Mouse (Mus musculus) left cerebral cortex, adult 2 months (tissue): ENCODE data around the gene Ager. TPM values are rescaled to one million over a fixed set of nuclear protein-coding genes. Genes with fewer than 3 reads are reported as not detected.

Experiments used
- DNase-seq, 2 experiments: peaks; one replicate each; pipeline ENCODE4 v3.0.0; 2021 to 2022; ENCODE audit warnings: low spot score in 2 of 2, mixed read lengths in 1 of 2; ENCODE audit errors: extremely low spot score in 1 of 2
- H3K27ac ChIP-seq: fragments of 200-600 bp; 2 replicates; pipeline ENCODE4 v1.8.1; 2022
- H3K4me3 ChIP-seq: fragments of 200-600 bp; 2 replicates; pipeline ENCODE4 v1.8.1; 2022
- CTCF ChIP-seq: fragments of 200-600 bp; IDR thresholded peaks from 2 replicates; pipeline ENCODE4 v1.8.1; 2022; ENCODE audit warnings: antibody characterized with exemption, mild to moderate bottlenecking, moderate library complexity
- intact Hi-C: fragments of 180-260 bp; cut with DNase I; formaldehyde crosslinking; loops from one replicate; pipeline ENCODE4 v1.15.1; 2025
- total RNA-seq, 2 experiments: library from RNA; stranded (reverse); gene quantifications; 2 replicates each; pipeline ENCODE4 v1.2.3; 2021

Ager gene
- total RNA-seq, 2 experiments from 2014 or later: 0.47 to 1.2 TPM

- peak overlapping the region; percentile 70 for H3K4me3 ChIP-seq
- H3K27ac ChIP-seq: peak overlapping the region; percentile 98
- intact Hi-C loops: loop anchor here (1.0 to 5.0 kb wide), 2 partner anchors 9 to 561 kb away; partner anchors contain the start of genes Rxrb and Slc39a7
- peak in 1 of 2 experiments; percentile 36 for DNase-seq
- TF ChIP-seq CTCF: no peak
These were observed 4.8 kb upstream of the Ager start for GRCm38 (mm10) chr17:34592581-34593549.

DNA sequence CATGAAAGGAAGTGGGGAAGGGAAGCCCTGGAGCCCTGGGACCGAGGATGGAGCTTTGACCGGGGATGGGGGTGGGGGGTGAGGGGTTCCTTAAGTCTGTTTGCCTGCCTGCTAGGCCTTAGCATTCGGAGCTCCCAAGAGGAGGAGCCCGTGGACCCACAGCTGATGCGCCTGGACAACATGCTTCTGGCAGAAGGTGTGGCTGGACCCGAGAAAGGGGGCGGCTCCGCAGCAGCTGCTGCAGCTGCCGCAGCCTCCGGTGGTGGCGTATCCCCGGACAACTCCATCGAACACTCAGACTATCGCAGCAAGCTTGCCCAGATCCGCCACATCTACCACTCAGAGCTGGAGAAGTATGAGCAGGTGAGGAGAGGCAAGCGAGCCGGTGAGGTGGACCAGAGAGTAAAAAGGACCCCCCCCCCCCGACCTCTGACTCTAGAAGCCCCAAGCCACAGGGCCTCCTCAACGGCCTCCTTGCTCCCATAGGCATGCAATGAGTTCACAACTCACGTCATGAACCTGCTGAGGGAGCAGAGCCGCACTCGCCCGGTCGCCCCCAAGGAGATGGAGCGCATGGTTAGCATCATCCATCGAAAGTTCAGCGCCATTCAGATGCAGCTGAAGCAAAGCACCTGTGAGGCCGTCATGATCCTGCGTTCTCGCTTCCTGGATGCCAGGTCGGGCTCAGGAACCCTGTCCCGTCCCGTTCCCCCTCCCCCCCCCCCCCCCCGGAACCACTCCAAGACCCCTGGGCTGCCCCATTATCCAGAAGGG is 3.7 kb upstream of the Ager start:
- H3K27ac ChIP-seq: no peak overlapping the region; the same call in 1 of the 2 replicates

GRCm38 (mm10) chr17:34596098-34596497 is 1.6 kb upstream of the Ager start:
- intact Hi-C loops: no loop called here
- no peak overlapping the region for H3K27ac ChIP-seq
- no peak for DNase-seq
- no peak for TF ChIP-seq CTCF
- H3K4me3 ChIP-seq: no peak overlapping the region

More for the DNA sequence above, 3.7 kb upstream of the Ager start:
- intact Hi-C loops: loop anchor here (1.0 to 5.0 kb wide), 2 partner anchors 8 to 562 kb away; partner anchors contain the start of genes Rxrb and Slc39a7
- TF ChIP-seq CTCF: no peak; the same call in 1 of the 2 replicates
- H3K4me3 ChIP-seq: peak overlapping the region; percentile 70
- DNase-seq: peak in 1 of 2 experiments; percentile 26

DNA sequence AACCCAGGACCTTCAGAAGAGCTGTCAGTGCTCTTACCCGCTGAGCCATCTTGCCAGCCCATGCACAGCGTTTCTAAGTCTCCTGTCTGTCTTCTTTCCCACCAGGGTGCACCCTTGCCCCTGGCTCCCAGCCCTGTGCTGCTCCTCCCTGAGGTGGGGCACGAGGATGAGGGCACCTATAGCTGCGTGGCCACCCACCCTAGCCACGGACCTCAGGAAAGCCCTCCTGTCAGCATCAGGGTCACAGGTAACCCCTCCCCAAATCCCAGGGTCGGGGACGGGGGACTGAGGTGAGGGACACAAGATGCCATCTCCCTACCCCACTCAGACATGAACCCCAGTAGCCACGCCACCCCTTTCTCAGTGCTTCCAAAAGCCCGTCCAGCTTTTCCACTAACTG is 2.2 kb downstream of the Ager start:
- no peak overlapping the region for H3K27ac ChIP-seq
- DNase-seq: no peak
- no peak overlapping the region for H3K4me3 ChIP-seq
- no peak for TF ChIP-seq CTCF
- intact Hi-C loops: no loop called here

DNA sequence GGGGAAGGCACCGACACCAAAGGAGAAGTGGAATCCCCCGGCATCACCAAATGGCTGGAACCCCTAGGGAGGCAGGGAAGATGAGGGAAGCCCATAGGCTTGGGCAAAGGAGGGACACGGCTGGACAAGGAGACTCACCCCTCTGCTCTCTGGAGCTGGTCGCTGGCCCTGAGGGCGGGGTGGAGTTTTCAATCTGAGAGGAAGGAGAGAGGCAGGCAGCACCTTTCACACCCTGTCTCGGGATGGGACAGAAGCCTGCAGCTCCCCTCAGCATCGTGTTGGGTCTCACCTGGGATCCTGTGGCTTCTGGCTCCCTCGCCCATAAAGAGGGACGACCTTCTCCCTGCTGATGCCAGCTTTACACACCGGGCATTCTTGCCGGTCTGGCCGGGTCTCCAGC is 4.1 kb downstream of the Ager start:
- intact Hi-C loops: loop anchor here (1.0 kb wide), 1 partner anchor 8 kb away; no protein-coding TSS in a partner anchor
- no peak overlapping the region for H3K27ac ChIP-seq
- TF ChIP-seq CTCF: no peak
- no peak for DNase-seq
- H3K4me3 ChIP-seq: no peak overlapping the region

GRCm38 (mm10) chr17:34603375-34604060 is 5.9 kb downstream of the Ager start, which contains the start of gene Rnf5:
Gene Rnf5 (minus strand): TSS chr17:34603690.
- intact Hi-C loops: no loop called here
- Histone ChIP-seq H3K4me3 (peak within 1 kb of the TSS; percentile 68), H3K27ac (peak within 1 kb of the TSS; percentile 99)
- DNase-seq: peak; percentile 98 to 99
- TF ChIP-seq CTCF: no peak

DNA sequence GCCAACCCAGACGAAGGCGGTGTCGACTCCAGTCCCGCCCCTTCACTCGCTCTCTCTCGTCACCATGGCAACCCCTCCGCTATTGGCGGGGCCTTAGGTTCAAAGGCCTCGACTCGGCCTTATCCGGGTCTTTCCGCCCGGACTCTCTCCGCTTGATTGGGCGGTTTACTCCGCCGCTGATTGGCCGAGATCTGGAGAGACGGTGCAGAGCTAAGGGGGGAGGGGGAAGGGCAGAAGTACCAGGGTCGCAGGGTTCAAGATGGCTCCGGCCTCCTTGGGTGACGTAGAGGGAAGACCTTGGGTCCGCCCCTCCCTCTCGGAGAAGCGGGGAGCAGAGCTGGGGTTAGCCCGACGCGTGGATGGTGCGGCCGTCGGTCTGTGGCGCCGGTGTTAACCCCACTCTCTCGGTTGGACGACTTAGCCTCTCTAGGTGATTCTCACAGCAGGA is 6.4 kb downstream of the Ager start, which contains the start of gene Agpat1:
Gene Agpat1, plus strand, starts transcription at position 202 of the 448 bp plus-strand sequence.
- Histone ChIP-seq H3K27ac (peak within 1 kb of the TSS; percentile 99), H3K4me3 (peak within 1 kb of the TSS; percentile 68)
- peak; percentile 94 to 97 for DNase-seq
- intact Hi-C loops: no loop called here
- TF ChIP-seq CTCF: no peak

DNA sequence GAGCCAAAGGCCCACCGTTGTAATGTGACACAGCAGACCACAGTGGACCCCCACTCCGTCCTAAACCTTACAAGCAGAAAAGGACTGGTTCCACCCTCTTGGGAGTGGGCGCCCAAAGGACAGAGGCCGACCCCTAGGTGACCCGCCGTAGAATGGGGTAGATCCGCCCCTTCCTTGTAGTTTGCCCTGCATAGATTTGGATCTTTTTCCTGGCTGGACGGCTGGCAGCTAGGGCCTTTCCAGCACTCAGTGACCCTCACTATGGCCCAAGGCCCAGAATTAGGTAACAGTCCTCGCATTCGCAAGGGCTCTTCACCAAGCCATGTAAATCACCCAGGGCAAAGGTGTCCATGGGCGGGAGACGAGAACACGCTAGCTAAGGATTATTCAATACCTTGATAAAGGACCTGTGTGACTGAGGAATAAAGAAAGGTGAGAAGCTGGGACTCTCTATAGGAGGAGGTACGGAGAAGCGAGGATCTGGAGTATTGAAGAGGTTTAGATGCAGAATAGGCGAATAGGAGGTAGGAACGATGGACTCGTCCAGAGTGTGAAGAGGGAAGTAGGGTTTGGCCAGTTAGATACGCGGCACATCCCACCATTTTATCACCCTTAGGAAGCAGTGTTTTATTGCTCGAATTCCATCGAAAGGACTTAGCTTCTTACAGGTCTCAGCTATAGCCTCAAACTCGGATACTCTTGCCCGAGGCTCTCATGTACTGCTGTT is 7.0 kb downstream of the Ager start:
- DNase-seq: peak in 1 of 2 experiments; percentile 31
- no peak for TF ChIP-seq CTCF
- peak overlapping the region; percentile 99 for H3K27ac ChIP-seq
- intact Hi-C loops: no loop called here
- H3K4me3 ChIP-seq: peak overlapping the region; percentile 60

GRCm38 (mm10) chr17:34605609-34606008 is 7.9 kb downstream of the Ager start:
- no peak for TF ChIP-seq CTCF

DNA sequence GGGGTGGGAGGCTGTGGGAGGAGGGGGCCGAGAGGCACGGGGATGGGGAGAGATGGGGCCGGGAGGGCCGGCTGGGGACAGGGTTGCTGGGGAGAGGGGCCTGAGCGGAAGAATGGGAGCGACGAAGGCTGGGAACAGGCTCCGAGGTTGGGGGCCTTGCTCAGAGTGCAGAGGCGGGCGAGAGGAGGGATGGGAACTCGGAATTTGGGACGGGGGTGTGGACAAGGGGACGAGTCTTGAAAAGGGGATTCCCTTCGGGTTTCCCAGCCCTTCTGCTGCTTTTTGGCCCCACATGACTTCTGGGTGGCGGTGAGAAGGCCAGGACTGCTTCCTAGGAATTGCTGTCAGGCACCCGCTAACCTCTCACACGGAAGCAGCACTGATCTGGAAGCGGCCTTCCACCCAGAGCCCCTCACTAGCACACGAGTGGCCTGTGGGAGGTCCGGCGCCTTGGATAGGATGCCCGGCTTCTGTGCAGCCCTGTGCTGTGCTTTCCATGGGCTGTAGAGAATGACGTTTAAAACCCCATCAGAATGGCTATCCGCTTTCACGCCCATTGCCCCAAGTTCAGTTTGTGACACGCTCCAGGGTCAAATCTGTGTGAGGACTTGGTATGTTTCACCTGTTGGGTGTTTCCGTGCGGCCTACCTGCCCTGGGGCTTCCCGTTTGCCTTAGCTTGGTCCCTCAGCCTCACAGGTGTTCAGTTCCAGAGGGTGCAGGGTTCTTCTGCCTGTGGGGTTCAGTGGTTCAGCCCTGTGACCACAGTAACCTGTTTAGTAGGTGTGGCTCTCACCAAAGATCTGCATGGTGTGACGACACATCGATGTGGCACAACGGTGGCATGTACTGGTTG is 8.8 kb downstream of the Ager start:
- peak in 1 of 2 experiments; percentile 21 for DNase-seq
- intact Hi-C loops: no loop called here
- Histone ChIP-seq H3K27ac (peak overlapping the region; percentile 82), H3K4me3 (peak overlapping the region; percentile 77)
- TF ChIP-seq CTCF: no peak

More at GRCm38 (mm10) chr17:34605609-34606008, 7.9 kb downstream of the Ager start:
- DNase-seq: peak; percentile 98
- H3K4me3 ChIP-seq: peak overlapping the region; percentile 77
- intact Hi-C loops: no loop called here
- peak overlapping the region; percentile 82 for H3K27ac ChIP-seq
